ENCODE assay signal across 24 mouse cellular contexts in the genomic region with DNA sequence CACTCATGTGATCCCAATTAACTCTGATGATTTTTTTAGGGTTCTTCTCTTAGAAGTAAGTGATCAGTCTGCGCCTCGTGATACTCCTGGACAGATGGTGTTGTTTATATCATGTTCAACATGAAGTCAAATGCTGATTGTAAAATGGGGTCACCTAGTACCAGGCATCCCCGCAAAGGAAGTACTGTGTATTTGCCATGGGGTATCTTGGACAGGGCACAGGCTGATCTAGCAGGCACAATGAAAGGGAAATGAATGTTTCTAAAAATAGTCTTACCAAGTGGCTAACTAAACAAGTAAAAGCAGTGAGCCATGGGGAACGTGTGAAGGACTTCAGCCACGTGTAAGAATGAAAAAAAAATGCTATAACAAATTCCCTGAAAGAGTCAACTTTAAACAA. TPM values are rescaled to one million over a fixed set of nuclear protein-coding genes. Genes with fewer than 3 reads are reported as not detected.
A peak's percentile ranks its signal among the peaks of the same experiment; 100 is the strongest.
DNase-seq lines count a peak whose midpoint lies in the region; ATAC-seq lines count a peak whose summit lies in the region.
"Had no signal": no experiment of that assay in that cellular context is flagged by ENCODE, and none has a peak within 500 bp of the region (broad histone marks: within the 10 kb centered on the region; RNA-seq: fewer than 3 reads in every experiment).

No protein-coding gene starts in this region.

- intact Hi-C loops in heart, postnatal 25 days (cut with DNase I): no loop called here

- H3K9me3 ChIP-seq in heart, embryonic 13.5 days: no peaks in the 10 kb centered on the region
- no peaks in the 10 kb centered on the region for H3K9me3 ChIP-seq in kidney, embryonic 14.5 days (ENCODE audit: control insufficient read depth, low read length)
- H3K9me3 ChIP-seq in megakaryocyte, embryonic 14.5 days: no peaks in the 10 kb centered on the region
- H3K9me3 ChIP-seq: embryonic facial prominence, embryonic 12.5 days; limb, embryonic 15.5 days had no signal

- no peak overlapping the region for H3K4me3 ChIP-seq in heart, embryonic 13.5 days
- H3K4me3 ChIP-seq in kidney, embryonic 14.5 days (ENCODE audit: low read length): no peak overlapping the region
- peak overlapping the region; percentile 67 for H3K4me3 ChIP-seq in megakaryocyte, embryonic 14.5 days (replicated peaks)
- H3K4me3 ChIP-seq: embryonic facial prominence, embryonic 12.5 days; limb, embryonic 15.5 days had no signal

- WGBS in heart, embryonic 13.5 days: 41% methylated on average over 5 of the region's 5 CpGs
- WGBS in kidney, embryonic 14.5 days: 66% methylated on average over 5 of the region's 5 CpGs

- no peak overlapping the region for H3K4me2 ChIP-seq in heart, embryonic 13.5 days
- H3K4me2 ChIP-seq in kidney, embryonic 14.5 days (replicated peaks; ENCODE audit: low read depth, low read length): no peak overlapping the region
- H3K4me2 ChIP-seq: embryonic facial prominence, embryonic 12.5 days; limb, embryonic 15.5 days had no signal

- H3K27me3 ChIP-seq in heart, embryonic 13.5 days (replicated peaks): no peaks in the 10 kb centered on the region
- no peaks in the 10 kb centered on the region for H3K27me3 ChIP-seq in kidney, embryonic 14.5 days (ENCODE audit: control insufficient read depth, insufficient read depth, low read length)
- no peaks in the 10 kb centered on the region for H3K27me3 ChIP-seq in megakaryocyte, embryonic 14.5 days (replicated peaks)
- H3K27me3 ChIP-seq: embryonic facial prominence, embryonic 12.5 days; limb, embryonic 15.5 days had no signal

- H3K27ac ChIP-seq in heart, embryonic 13.5 days (replicated peaks): peak overlapping the region; percentile 12; the same call in 1 of the 2 replicates
- no peak overlapping the region for H3K27ac ChIP-seq in kidney, embryonic 14.5 days (ENCODE audit: low read depth, low read length)
- H3K27ac ChIP-seq: embryonic facial prominence, embryonic 12.5 days; hindbrain, postnatal 0 days; limb, embryonic 15.5 days; liver, embryonic 14.5 days; stomach, postnatal 0 days had no signal

- no peak overlapping the region for H3K9ac ChIP-seq in heart, embryonic 13.5 days
- H3K9ac ChIP-seq in kidney, embryonic 14.5 days (ENCODE audit: low read depth, low read length): no peak overlapping the region
- H3K9ac ChIP-seq: embryonic facial prominence, embryonic 12.5 days; forebrain, postnatal 0 days; limb, embryonic 15.5 days; liver, embryonic 14.5 days had no signal

- no peaks in the 10 kb centered on the region for H3K36me3 ChIP-seq in heart, embryonic 13.5 days
- no peaks in the 10 kb centered on the region for H3K36me3 ChIP-seq in kidney, embryonic 14.5 days (ENCODE audit: control insufficient read depth, insufficient read depth, low read length)
- peaks cover under 1% of the 10 kb centered on the region for H3K36me3 ChIP-seq in megakaryocyte, embryonic 14.5 days (replicated peaks; ENCODE audit: low read length)
- H3K36me3 ChIP-seq: embryonic facial prominence, embryonic 12.5 days; limb, embryonic 15.5 days had no signal

- ATAC-seq in heart, embryonic 13.5 days (ENCODE audit: extremely low read depth, insufficient number of reproducible peaks, low FRiP score, low TSS enrichment): no peak
- no peak for ATAC-seq in kidney, embryonic 14.5 days (ENCODE audit: low FRiP score, low TSS enrichment)
- no peak for ATAC-seq in megakaryocyte, adult 5-6 weeks (ENCODE audit: poor library complexity, severe bottlenecking)
- ATAC-seq: CD4-positive, CD25-positive, alpha-beta regulatory T cell, adult 4 months; forebrain, postnatal 0 days; hindbrain, postnatal 0 days had no signal

- peak; percentile 39 to 45 for DNase-seq in cerebellum, adult 18-20 months
- no peak for DNase-seq in cerebellum, adult 11 months
- DNase-seq in heart, postnatal 25 days (ENCODE audit: low spot score): no peak
- peak; percentile 6 for DNase-seq in kidney, adult 18-20 months
- DNase-seq: adrenal gland, postnatal 25 days; forebrain, postnatal 0 days; gastrocnemius, postnatal 14 days; left cerebral cortex, postnatal 4 days; midbrain, embryonic 14.5 days; thymus, adult 2 months had no signal

- H3K4me1 ChIP-seq in heart, embryonic 13.5 days: peaks cover 33% of the 10 kb centered on the region
- H3K4me1 ChIP-seq in kidney, embryonic 14.5 days (ENCODE audit: control insufficient read depth, insufficient read depth, low read length): 0 out of 2 replicates have a peak, but pooled peaks cover under 1% of the 10 kb centered on the region
- peaks cover 39% of the 10 kb centered on the region for H3K4me1 ChIP-seq in megakaryocyte, embryonic 14.5 days

RNA-seq across cellular contexts. Expression of gene Snapc1, which starts 9.5 kb away (rescaled TPM):
- 15.3 and 16.7 TPM in 2 replicates for polyA plus RNA-seq in heart, embryonic 13.5 days (2015; fragmentation: Nextera tagmentation; extraction: Ambion mirVana)
- 10 to 100 TPM in 1 of 2 experiments, 1 to 10 TPM in 1; 9.9 to 11.4 TPM for total RNA-seq in heart, postnatal 25 days (2021)
- 15.1 and 16.1 TPM in 2 replicates for polyA plus RNA-seq in kidney, embryonic 14.5 days (2014; fragmentation: Nextera tagmentation; extraction: Ambion mirVana)
- polyA plus RNA-seq in megakaryocyte, embryonic 14.5 days (2012; ENCODE audit: insufficient read depth, low replicate concordance): 5.8 TPM in 1 of 2 replicates, not detected in the other
- total RNA-seq in megakaryocyte, adult 5-6 weeks (2015): 5.9 and 7.3 TPM in 2 replicates
- total RNA-seq in megakaryocyte, adult 5-6 weeks (2017): 10.1 and 23.8 TPM in 2 replicates

RNA-seq across cellular contexts. Expression of gene Gm49321, which starts 17.3 kb away (rescaled TPM):
- 7.8 and 9.9 TPM in 2 replicates for polyA plus RNA-seq in heart, embryonic 13.5 days (2015; fragmentation: Nextera tagmentation; extraction: Ambion mirVana)
- 1 to 10 TPM; 6.7 to 7.2 TPM for total RNA-seq in heart, postnatal 25 days (2021)
- polyA plus RNA-seq in kidney, embryonic 14.5 days (2014; fragmentation: Nextera tagmentation; extraction: Ambion mirVana): 8.7 and 13.9 TPM in 2 replicates
- polyA plus RNA-seq in megakaryocyte, embryonic 14.5 days (2012; ENCODE audit: insufficient read depth, low replicate concordance): not detected in 2 replicates
- 1.2 and 3.2 TPM in 2 replicates for total RNA-seq in megakaryocyte, adult 5-6 weeks (2015)
- not detected in 2 replicates for total RNA-seq in megakaryocyte, adult 5-6 weeks (2017)
- total RNA-seq: forebrain, postnatal 0 days; hindbrain, postnatal 0 days; megakaryocyte-erythroid progenitor cell, adult 5-6 weeks had no signal
- polyA plus RNA-seq: cerebellum, adult 2 months; small intestine, adult 2 months; thymus, adult 2 months had no signal

RNA-seq across cellular contexts. Expression of gene Syt16, which starts 42.7 kb away (rescaled TPM):
- polyA plus RNA-seq in heart, embryonic 13.5 days (2015; fragmentation: Nextera tagmentation; extraction: Ambion mirVana): 0.45 and 0.57 TPM in 2 replicates
- total RNA-seq in heart, postnatal 25 days (2021): not detected
- polyA plus RNA-seq in kidney, embryonic 14.5 days (2014; fragmentation: Nextera tagmentation; extraction: Ambion mirVana): 0.24 and 1.2 TPM in 2 replicates
- 0.10 TPM in 1 of 2 replicates, not detected in the other for polyA plus RNA-seq in megakaryocyte, embryonic 14.5 days (2012; ENCODE audit: insufficient read depth, low replicate concordance)
- not detected in 2 replicates for total RNA-seq in megakaryocyte, adult 5-6 weeks (2015)
- not detected in 2 replicates for total RNA-seq in megakaryocyte, adult 5-6 weeks (2017)
- total RNA-seq: gastrocnemius, postnatal 14 days; heart, adult 8-10 months; megakaryocyte-erythroid progenitor cell, adult 5-6 weeks had no signal
- polyA plus RNA-seq: CD4-positive, CD25-positive, alpha-beta regulatory T cell, adult 4 months; small intestine, adult 2 months; thymus, adult 2 months had no signal

RNA-seq across cellular contexts. Expression of gene Hif1a, which starts 53.6 kb away (rescaled TPM):
- polyA plus RNA-seq in heart, embryonic 13.5 days (2015; fragmentation: Nextera tagmentation; extraction: Ambion mirVana): 124 and 131 TPM in 2 replicates
- 10 to 100 TPM; 49.5 to 56.0 TPM for total RNA-seq in heart, postnatal 25 days (2021)
- polyA plus RNA-seq in kidney, embryonic 14.5 days (2014; fragmentation: Nextera tagmentation; extraction: Ambion mirVana): 64.9 and 114 TPM in 2 replicates
- 1.3 and 2.8 TPM in 2 replicates for polyA plus RNA-seq in megakaryocyte, embryonic 14.5 days (2012; ENCODE audit: insufficient read depth, low replicate concordance)
- total RNA-seq in megakaryocyte, adult 5-6 weeks (2015): 68.4 and 70.9 TPM in 2 replicates
- total RNA-seq in megakaryocyte, adult 5-6 weeks (2017): 85.4 and 89.4 TPM in 2 replicates

Comparison
In these comparisons a context has a peak if more than half of its experiments do, and no peak if none do; other contexts are left out.
1. DNase-seq: peak in cerebellum, adult 18-20 months (2 of 2) and kidney, adult 18-20 months (single experiment); none in cerebellum, adult 11 months (single experiment) and heart, postnatal 25 days (single experiment).